Mouse (Mus musculus): ENCODE data around the gene Reln.

Gene Reln

GRCm38 (mm10) chr5:22344556-22344975 is at the start of gene Reln:
Gene Reln (minus strand): TSS chr5:22344702.
- peak; percentile 69 for DNase-seq

- DNase-seq: no peak
Observed at GRCm38 (mm10) chr5:22388502-22388901, 44.0 kb upstream of the Reln start.

GRCm38 (mm10) chr5:22360510-22360909 is 16.0 kb upstream of the Reln start:
- no peak for DNase-seq

GRCm38 (mm10) chr5:22348412-22348811 is 3.9 kb upstream of the Reln start:
- no peak for DNase-seq

GRCm38 (mm10) chr5:22347732-22348131 is 3.2 kb upstream of the Reln start:
- DNase-seq: no peak

- DNase-seq: no peak
Observed at GRCm38 (mm10) chr5:22345894-22346635, 1.6 kb upstream of the Reln start.

- DNase-seq: peak; percentile 39
Observed at GRCm38 (mm10) chr5:22344976-22345651, 612 bp upstream of the Reln start.

- DNase-seq: peak; percentile 48
Observed at GRCm38 (mm10) chr5:22343843-22344555, 503 bp downstream of the Reln start.

- DNase-seq: peak; percentile 20
Observed at GRCm38 (mm10) chr5:22343536-22343842, 1.0 kb downstream of the Reln start.

GRCm38 (mm10) chr5:22342461-22342860 is 2.0 kb downstream of the Reln start:
- DNase-seq: no peak

- DNase-seq: no peak
Observed at GRCm38 (mm10) chr5:22340991-22341390, 3.5 kb downstream of the Reln start.

GRCm38 (mm10) chr5:22335408-22335807 is 9.1 kb downstream of the Reln start:
- no peak for DNase-seq

GRCm38 (mm10) chr5:22330802-22331201 is 13.7 kb downstream of the Reln start:
- DNase-seq: peak; percentile 11

- no peak for DNase-seq
Observed at GRCm38 (mm10) chr5:22328431-22329359, 15.8 kb downstream of the Reln start.

- peak; percentile 63 for DNase-seq
Observed at GRCm38 (mm10) chr5:22327170-22327569, 17.3 kb downstream of the Reln start.

GRCm38 (mm10) chr5:22323801-22324200 is 20.7 kb downstream of the Reln start:
- DNase-seq: no peak

GRCm38 (mm10) chr5:22317807-22318206 is 26.7 kb downstream of the Reln start:
- no peak for DNase-seq

- no peak for DNase-seq
Observed at GRCm38 (mm10) chr5:22316471-22316870, 28.0 kb downstream of the Reln start.

- DNase-seq: no peak
Observed at GRCm38 (mm10) chr5:22315990-22316389, 28.5 kb downstream of the Reln start.

GRCm38 (mm10) chr5:22312995-22313394 is 31.5 kb downstream of the Reln start:
- no peak for DNase-seq

- DNase-seq: no peak
Observed at GRCm38 (mm10) chr5:22311046-22311445, 33.5 kb downstream of the Reln start.

- no peak for DNase-seq
Observed at GRCm38 (mm10) chr5:22309001-22309400, 35.5 kb downstream of the Reln start.

GRCm38 (mm10) chr5:22307853-22308252 is 36.6 kb downstream of the Reln start:
- no peak for DNase-seq

Data from right cerebral cortex, postnatal 4 days (tissue).